Mouse (Mus musculus) intestine, embryonic 15.5 days (tissue): ENCODE measurements at regions not wholly inside any gene's neighbourhood (a gene's known extent, or its start where the extent isn't known, plus 50 kb on each side); places are given as distances from the start of the nearest gene placed in this dataset.
A peak's percentile ranks its signal among the peaks of the same experiment; 100 is the strongest.

ENCODE experiments used
- ATAC-seq: fragments of 200-750 bp; cut with Nextera tagmentation; 2 replicates; pipeline ENCODE4 v1.8.0; 2017; ENCODE audit warnings: moderate TSS enrichment, moderate library complexity
- H3K27ac ChIP-seq: fragments of 300-500 bp; sonication (generic); 2 replicates; pipeline ENCODE4 v1.5.1; 2015; ENCODE audit warnings: mild to moderate bottlenecking, inconsistent platforms
- H3K27me3 ChIP-seq: fragments of 300-500 bp; sonication (generic); replicated peaks from 2 replicates; pipeline ENCODE4 v1.6.1; 2015; ENCODE audit warnings: inconsistent platforms
- H3K36me3 ChIP-seq: fragments of 300-500 bp; sonication (generic); 2 replicates; pipeline ENCODE4 v1.6.1; 2015; ENCODE audit warnings: inconsistent platforms
- H3K4me1 ChIP-seq: fragments of 300-500 bp; sonication (generic); replicated peaks from 2 replicates; pipeline ENCODE4 v1.6.1; 2015; ENCODE audit warnings: inconsistent platforms
- H3K4me2 ChIP-seq: fragments of 300-500 bp; sonication (generic); replicated peaks from 2 replicates; pipeline ENCODE4 v1.6.1; 2015; ENCODE audit warnings: mild to moderate bottlenecking, inconsistent platforms
- H3K4me3 ChIP-seq: fragments of 300-500 bp; sonication (generic); replicated peaks from 2 replicates; pipeline ENCODE4 v1.5.1; 2015; ENCODE audit warnings: inconsistent platforms
- H3K9ac ChIP-seq: fragments of 300-500 bp; sonication (generic); 2 replicates; pipeline ENCODE4 v1.6.1; 2015; ENCODE audit warnings: inconsistent platforms
- H3K9me3 ChIP-seq: fragments of 300-500 bp; sonication (generic); 2 replicates; pipeline ENCODE4 v1.6.1; 2016; ENCODE audit warnings: inconsistent platforms
- WGBS: fragments of 180-500 bp; shearing (Covaris S2); methylation state at CpG from one replicate; pipeline ENCODE4 v1.1.7; 2015; 5-methylcytosine and 5-hydroxymethylcytosine counted together

DNA sequence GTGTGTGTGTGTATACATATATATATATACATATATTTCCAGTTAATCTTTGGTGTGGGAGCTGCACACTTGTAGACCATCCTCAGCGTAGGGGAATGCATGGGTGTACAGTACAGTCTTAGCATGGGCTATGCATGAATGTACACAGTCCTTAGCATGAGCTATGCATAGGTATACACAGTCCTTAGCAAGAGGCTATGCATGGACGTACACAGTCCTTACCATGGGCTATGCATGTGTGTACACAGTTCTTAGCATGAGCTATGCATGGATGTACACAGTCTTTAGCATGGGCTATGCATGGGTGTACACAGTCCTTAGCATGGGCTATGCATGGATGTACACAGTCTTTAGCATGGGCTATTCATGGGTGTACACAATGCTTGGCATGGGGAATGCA is 70.5 kb downstream of the Rchy1 start:
- Histone ChIP-seq H3K4me1 (no peaks in the 10 kb centered on the region), H3K27ac (no peak overlapping the region), H3K9ac (no peak overlapping the region), H3K4me3 (no peak overlapping the region), H3K36me3 (no peaks in the 10 kb centered on the region), H3K9me3 (no peaks in the 10 kb centered on the region), H3K4me2 (no peak overlapping the region), H3K27me3 (no peaks in the 10 kb centered on the region)
- WGBS = 95% methylated on average over 2 of the region's 2 CpGs
- no peak for ATAC-seq

DNA sequence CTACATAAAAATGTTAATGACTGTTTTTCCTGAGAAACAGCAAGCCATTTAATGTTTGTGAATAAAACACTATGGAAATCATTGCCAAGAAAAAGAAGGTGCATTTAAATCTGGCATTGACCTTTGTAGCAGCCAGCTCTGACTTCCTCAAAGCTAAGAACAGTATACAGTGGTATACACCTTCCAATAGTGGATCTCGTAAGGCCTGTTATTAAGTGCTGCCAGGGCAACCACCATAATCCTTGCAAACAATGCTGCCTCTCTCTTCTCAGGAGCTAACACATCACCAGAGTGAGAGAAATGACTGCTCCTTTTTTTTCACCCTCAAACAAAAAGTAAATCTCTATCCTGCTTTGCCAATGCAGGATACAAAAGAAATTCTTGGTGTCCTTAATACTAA is 81.1 kb downstream of the Rchy1 start:
- H3K4me3 ChIP-seq = no peak overlapping the region
- no peaks in the 10 kb centered on the region for H3K4me1 ChIP-seq
- no peaks in the 10 kb centered on the region for H3K9me3 ChIP-seq
- no peak overlapping the region for H3K4me2 ChIP-seq
- H3K27ac ChIP-seq = no peak overlapping the region
- 74% methylated on average over 1 of the region's 1 CpGs for WGBS
- no peak overlapping the region for H3K9ac ChIP-seq
- no peak for ATAC-seq
- H3K27me3 ChIP-seq = no peaks in the 10 kb centered on the region
- H3K36me3 ChIP-seq = no peaks in the 10 kb centered on the region

DNA sequence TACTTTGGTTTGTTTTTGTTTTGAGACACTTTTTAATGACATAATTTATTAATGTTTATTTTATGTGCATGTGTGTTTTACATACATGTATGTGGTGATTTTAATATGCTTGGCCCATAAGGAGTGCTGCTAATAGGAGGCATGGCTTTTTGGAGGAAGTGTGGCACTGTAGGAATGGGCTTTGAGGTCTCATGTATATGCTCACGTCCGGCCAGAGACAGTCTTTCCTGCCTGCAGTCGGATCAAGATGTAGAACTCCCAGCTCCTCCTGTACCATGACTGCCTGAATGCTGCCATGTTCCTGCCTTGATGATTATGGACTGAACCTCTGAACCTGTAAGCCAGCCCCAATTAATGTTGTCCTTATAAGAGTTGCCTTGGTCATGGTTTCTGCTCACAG is 82.6 kb downstream of the Rchy1 start:
- Histone ChIP-seq H3K9me3 (no peaks in the 10 kb centered on the region), H3K9ac (no peak overlapping the region), H3K27ac (no peak overlapping the region), H3K4me3 (no peak overlapping the region), H3K27me3 (no peaks in the 10 kb centered on the region), H3K4me1 (no peaks in the 10 kb centered on the region), H3K4me2 (no peak overlapping the region), H3K36me3 (no peaks in the 10 kb centered on the region)
- WGBS = 89% methylated on average over 3 of the region's 3 CpGs
- no peak for ATAC-seq

DNA sequence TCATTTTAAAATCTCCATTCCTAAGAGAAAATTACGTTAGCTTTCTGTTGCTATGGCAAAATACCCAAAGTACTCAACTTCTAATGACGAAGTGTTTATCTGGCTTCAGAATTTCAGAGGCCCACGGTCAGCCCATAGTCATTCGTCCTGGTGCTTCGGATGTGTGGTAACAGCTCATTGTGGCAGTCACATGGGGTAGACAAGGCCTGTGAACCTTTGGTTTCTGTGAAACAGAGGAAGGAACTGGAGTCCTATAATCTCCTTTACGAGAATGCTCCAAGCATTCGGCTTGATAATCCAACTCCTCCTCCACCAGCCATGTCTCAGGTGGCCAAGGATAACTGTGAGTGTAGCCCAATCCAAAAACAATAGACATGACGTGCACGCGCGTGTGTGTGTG is 84.2 kb downstream of the Rchy1 start:
- H3K27me3 ChIP-seq = no peaks in the 10 kb centered on the region
- peak; percentile 67 for ATAC-seq
- no peaks in the 10 kb centered on the region for H3K4me1 ChIP-seq
- no peak overlapping the region for H3K27ac ChIP-seq
- H3K4me3 ChIP-seq = no peak overlapping the region
- no peaks in the 10 kb centered on the region for H3K36me3 ChIP-seq
- 74% methylated on average over 11 of the region's 11 CpGs for WGBS
- H3K4me2 ChIP-seq = no peak overlapping the region
- no peak overlapping the region for H3K9ac ChIP-seq
- H3K9me3 ChIP-seq = no peaks in the 10 kb centered on the region

DNA sequence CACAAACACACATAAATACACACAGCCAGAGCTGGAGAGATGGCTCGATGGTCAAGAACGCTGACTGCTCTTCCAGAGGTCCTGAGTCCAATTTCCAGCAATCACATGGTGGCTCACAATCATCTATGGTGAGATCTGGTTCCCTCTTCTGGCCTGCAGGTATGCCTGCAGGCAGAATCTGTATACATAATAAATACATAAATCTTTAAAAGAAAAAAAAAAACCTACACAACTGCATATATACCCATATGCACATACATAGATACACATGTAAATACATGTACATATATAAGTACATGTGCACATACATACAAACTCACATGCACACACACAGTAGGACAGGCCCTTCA is 86.2 kb downstream of the Rchy1 start:
- Histone ChIP-seq H3K4me3 (no peak overlapping the region), H3K36me3 (no peaks in the 10 kb centered on the region)

DNA sequence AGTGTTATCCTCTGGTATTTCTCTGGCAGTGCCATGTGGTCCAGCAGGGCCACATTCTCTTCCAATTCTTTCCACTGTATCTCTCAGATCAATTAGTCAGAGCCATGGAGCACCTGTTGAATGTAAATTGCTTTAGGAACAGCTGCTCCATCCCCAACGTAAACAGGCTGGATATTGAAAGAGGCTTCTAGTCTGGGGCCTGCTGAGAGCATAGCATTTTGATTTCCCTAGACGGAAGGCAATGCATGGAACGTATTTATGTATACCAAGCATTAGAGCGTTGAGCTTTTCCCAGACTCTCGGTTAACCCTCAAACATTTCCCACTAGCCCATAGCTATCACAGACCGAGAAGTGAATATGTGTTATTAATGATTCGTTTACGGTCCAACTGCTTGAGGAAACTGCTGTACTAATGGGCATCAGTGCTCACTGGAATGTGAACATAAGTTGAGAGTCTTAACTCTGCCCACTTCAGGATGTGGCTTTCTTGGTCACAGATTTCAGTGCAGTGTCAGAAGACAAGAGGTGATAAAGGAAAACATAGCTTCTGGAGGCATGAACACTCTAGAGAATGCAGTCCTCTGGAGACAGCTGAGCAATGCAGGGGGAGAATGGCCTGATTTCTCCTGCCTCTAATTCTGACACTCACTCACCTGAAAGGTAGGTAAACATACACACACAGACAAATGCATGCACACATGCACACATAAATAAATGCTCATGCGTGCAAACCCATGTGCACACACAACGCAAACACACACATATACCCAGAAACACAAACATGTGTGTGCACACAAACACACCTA is 86.8 kb downstream of the Rchy1 start:
- 63% methylated on average over 10 of the region's 10 CpGs for WGBS
- no peak overlapping the region for H3K4me3 ChIP-seq
- no peaks in the 10 kb centered on the region for H3K27me3 ChIP-seq
- H3K27ac ChIP-seq = no peak overlapping the region
- no peak overlapping the region for H3K4me2 ChIP-seq
- H3K9me3 ChIP-seq = no peaks in the 10 kb centered on the region
- no peaks in the 10 kb centered on the region for H3K36me3 ChIP-seq
- ATAC-seq = no peak
- H3K9ac ChIP-seq = no peak overlapping the region
- H3K4me1 ChIP-seq = no peaks in the 10 kb centered on the region

More for the DNA sequence above, 86.2 kb downstream of the Rchy1 start:
- WGBS = 82% methylated on average over 2 of the region's 2 CpGs
- no peak overlapping the region for H3K9ac ChIP-seq
- ATAC-seq = no peak
- no peaks in the 10 kb centered on the region for H3K4me1 ChIP-seq
- no peak overlapping the region for H3K4me2 ChIP-seq
- H3K27ac ChIP-seq = no peak overlapping the region
- H3K9me3 ChIP-seq = no peaks in the 10 kb centered on the region
- H3K27me3 ChIP-seq = no peaks in the 10 kb centered on the region

DNA sequence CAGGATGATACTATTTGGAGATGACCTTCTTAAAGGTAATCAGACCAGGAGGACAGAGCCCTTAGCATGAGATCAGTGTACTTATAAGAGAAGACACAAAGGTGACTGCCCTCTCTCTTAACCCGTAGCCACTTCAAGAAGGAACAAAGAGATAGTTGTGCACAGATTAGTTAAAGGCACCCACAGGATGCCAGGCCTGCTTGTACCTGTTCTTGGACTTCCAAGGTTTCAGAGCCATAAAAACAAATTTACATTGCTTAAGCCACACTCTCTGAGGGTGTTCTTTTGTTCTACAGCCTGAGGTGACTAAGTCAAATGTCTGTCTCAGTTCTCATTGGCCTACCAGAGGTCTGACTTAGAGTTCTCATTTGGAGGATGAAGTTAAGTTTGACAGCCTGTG is 90.1 kb downstream of the Rchy1 start:
- Histone ChIP-seq H3K36me3 (no peaks in the 10 kb centered on the region), H3K9ac (no peak overlapping the region), H3K9me3 (no peaks in the 10 kb centered on the region), H3K27ac (no peak overlapping the region), H3K4me2 (no peak overlapping the region), H3K4me1 (no peaks in the 10 kb centered on the region), H3K27me3 (no peaks in the 10 kb centered on the region), H3K4me3 (no peak overlapping the region)
- ATAC-seq = no peak
- WGBS = 64% methylated on average over 1 of the region's 1 CpGs

DNA sequence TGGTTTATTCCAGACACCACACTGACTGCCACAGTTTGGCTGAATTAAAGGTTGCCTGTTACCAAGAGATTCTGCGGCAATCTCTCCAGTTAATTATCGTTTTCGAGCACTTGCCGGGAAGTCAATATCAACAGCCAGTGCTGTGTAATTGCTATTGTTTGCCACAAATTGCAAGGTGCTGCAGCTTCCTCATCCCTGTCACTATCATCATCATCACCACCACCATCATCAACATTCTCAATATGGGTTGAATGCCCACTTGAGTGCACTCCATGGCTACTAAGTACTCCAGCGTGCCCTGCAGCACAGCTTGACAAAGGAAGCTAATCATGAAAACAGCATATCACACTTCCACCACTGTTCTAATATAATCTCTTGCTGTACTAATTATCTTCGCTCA is 93.1 kb downstream of the Rchy1 start:
- WGBS = 93% methylated on average over 6 of the region's 6 CpGs
- Histone ChIP-seq H3K4me3 (no peak overlapping the region), H3K27ac (no peak overlapping the region), H3K9ac (no peak overlapping the region), H3K27me3 (no peaks in the 10 kb centered on the region), H3K9me3 (no peaks in the 10 kb centered on the region), H3K36me3 (no peaks in the 10 kb centered on the region), H3K4me1 (no peaks in the 10 kb centered on the region), H3K4me2 (no peak overlapping the region)
- no peak for ATAC-seq

DNA sequence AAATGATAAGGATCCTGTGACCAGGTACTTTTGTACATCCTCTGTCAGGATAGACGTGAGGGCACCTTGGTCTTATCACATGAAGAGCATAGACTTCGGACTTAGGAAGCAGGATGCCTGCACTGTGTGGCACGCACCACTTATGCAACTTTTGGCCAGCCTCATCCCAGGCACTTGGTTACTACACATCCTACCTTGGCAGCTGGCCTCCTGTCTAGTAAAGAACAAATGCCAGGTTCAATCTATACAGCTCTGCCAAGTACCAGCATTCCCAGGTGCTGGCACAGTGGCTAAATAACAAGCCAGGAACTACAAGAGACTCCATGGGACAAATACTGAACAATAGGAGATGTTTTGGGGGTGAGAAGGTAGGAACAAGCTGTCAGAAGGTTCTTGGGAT is 96.7 kb downstream of the Rchy1 start:
- no peaks in the 10 kb centered on the region for H3K27me3 ChIP-seq
- no peak for ATAC-seq
- no peaks in the 10 kb centered on the region for H3K9me3 ChIP-seq
- no peak overlapping the region for H3K4me3 ChIP-seq
- H3K27ac ChIP-seq = no peak overlapping the region
- no peak overlapping the region for H3K4me2 ChIP-seq
- no peak overlapping the region for H3K9ac ChIP-seq
- H3K4me1 ChIP-seq = no peaks in the 10 kb centered on the region
- WGBS = 90% methylated on average over 3 of the region's 3 CpGs
- H3K36me3 ChIP-seq = no peaks in the 10 kb centered on the region

DNA sequence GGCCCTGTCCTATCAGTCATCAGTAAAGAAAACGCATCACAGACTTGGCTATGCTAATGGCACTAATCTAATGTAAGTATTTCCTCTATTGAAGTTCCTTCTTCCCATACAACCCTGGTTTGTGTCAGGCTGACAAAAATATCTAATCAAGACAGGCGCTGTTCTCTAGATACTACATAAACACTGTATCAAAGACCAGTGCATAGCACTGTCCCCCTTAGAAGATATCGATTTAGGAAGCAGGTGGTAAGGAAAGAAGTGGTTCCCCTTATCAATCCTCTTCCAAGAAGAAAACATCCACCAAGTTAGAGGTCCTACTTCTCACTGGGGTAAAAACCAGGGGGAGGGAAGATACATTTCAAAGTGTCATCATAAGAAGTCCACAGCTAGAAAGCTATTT is 97.5 kb downstream of the Rchy1 start:
- Histone ChIP-seq H3K4me3 (no peak overlapping the region), H3K27ac (no peak overlapping the region), H3K27me3 (no peaks in the 10 kb centered on the region), H3K36me3 (no peaks in the 10 kb centered on the region), H3K4me2 (no peak overlapping the region), H3K4me1 (no peaks in the 10 kb centered on the region), H3K9me3 (no peaks in the 10 kb centered on the region), H3K9ac (no peak overlapping the region)
- no peak for ATAC-seq
- 57% methylated on average over 3 of the region's 3 CpGs for WGBS

DNA sequence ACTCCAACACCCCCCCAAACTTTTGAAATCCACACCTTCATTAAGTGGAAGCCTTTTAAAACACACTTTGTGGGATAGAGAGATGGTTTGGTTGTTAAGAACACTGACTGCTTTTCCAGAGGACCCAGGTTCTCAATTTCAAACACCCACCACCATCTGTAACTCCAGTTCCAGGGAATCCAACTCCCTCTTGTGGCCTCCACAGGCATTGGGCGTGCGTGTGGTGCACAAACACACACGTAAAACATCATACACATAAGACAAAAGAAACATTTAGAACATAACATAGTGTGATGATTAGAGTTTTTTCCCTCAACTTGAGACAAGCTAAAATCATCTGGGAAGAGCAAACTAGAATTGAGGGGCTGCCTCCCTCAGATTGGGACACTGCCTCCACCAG is 100.0 kb downstream of the Rchy1 start:
- H3K9ac ChIP-seq = no peak overlapping the region
- 93% methylated on average over 3 of the region's 3 CpGs for WGBS
- ATAC-seq = no peak

DNA sequence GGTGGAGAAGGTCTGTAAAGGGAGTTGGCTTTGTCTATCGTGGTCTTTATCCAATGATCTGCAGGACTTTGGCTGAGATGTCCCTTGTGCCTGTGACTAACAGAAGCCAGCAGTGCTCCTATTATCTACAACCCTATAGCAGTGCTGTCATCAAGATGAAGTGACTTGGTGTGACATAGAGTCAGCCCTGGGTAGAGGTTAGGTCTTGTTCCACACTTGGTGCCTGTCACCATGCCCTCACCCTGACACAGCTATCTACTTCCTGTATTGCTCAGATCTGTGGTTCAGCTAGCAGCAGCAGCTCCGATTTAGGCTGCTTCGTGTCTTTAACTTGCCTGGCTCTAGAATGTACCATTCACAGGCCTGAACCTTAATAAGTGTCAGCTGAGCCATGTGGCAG is 100.6 kb downstream of the Rchy1 start:
- Histone ChIP-seq H3K36me3 (no peaks in the 10 kb centered on the region), H3K4me1 (no peaks in the 10 kb centered on the region), H3K27ac (no peak overlapping the region), H3K9me3 (no peaks in the 10 kb centered on the region), H3K27me3 (no peaks in the 10 kb centered on the region), H3K9ac (no peak overlapping the region), H3K4me2 (no peak overlapping the region), H3K4me3 (no peak overlapping the region)
- ATAC-seq = no peak
- 94% methylated on average over 3 of the region's 3 CpGs for WGBS

More for the DNA sequence above, 100.0 kb downstream of the Rchy1 start:
- no peaks in the 10 kb centered on the region for H3K4me1 ChIP-seq
- no peaks in the 10 kb centered on the region for H3K36me3 ChIP-seq
- H3K4me2 ChIP-seq = no peak overlapping the region
- no peaks in the 10 kb centered on the region for H3K9me3 ChIP-seq
- no peaks in the 10 kb centered on the region for H3K27me3 ChIP-seq
- no peak overlapping the region for H3K4me3 ChIP-seq
- no peak overlapping the region for H3K27ac ChIP-seq

DNA sequence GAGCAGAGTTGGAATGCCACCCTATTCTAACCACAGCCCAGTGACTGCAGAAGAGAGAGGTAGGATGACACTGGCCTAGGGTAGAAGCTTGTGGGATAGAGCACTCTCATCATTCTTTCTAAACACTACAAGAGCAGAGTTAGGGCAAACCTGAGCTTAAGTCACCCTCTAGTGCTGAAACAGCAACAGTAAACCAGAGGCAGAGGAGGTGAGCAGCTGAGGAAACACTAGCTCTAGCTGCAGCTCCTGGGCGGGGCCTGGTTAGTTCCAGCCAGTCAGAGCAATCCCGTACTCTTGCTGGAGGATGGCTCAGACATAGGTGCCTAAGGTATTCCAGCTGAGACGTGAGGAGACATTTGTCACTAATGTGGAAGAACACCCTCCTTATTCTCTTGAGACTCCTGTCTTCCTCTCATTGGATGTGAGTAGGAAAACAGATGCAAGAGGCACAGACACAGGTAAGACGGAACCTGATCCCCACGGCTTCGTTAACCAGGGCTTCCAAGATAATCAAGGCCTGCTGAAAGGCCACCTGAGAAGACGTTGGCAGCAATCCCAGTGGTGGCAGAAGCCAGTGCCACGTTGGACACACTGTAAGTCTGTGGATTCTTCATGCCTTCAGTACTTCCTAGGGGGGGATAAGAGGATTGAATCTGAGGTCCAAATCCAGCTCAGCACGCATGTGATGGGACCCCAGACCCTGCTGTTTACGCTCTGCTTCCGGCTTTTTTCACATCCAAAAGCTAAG is 101.3 kb downstream of the Rchy1 start:
- no peak overlapping the region for H3K4me3 ChIP-seq
- 78% methylated on average over 11 of the region's 11 CpGs for WGBS
- no peaks in the 10 kb centered on the region for H3K36me3 ChIP-seq
- H3K4me2 ChIP-seq = no peak overlapping the region
- no peaks in the 10 kb centered on the region for H3K4me1 ChIP-seq
- no peak overlapping the region for H3K9ac ChIP-seq
- H3K9me3 ChIP-seq = no peaks in the 10 kb centered on the region
- H3K27ac ChIP-seq = no peak overlapping the region
- H3K27me3 ChIP-seq = no peaks in the 10 kb centered on the region
- ATAC-seq = no peak
